Mouse (Mus musculus) neural tube, embryonic 14.5 days (tissue): ENCODE data around the gene Nelfcd. TPM values are rescaled to one million over a fixed set of nuclear protein-coding genes. Genes with fewer than 3 reads are reported as not detected.

ENCODE experiments used
- ATAC-seq: fragments of 200-750 bp; cut with Nextera tagmentation; 2 replicates; pipeline ENCODE4 v1.8.0; 2017; ENCODE audit warnings: low read depth, mild to moderate bottlenecking, moderate TSS enrichment, moderate library complexity
- H3K27ac ChIP-seq: fragments of 300-500 bp; sonication (generic); 2 replicates; pipeline ENCODE4 v1.5.1; 2014; ENCODE audit warnings: low read depth, mild to moderate bottlenecking, control low read depth, low read length, moderate library complexity, mixed read lengths
- H3K27me3 ChIP-seq: fragments of 300-500 bp; sonication (generic); 2 replicates; pipeline ENCODE4 v1.6.1; 2014; ENCODE audit warnings: low read length; ENCODE audit not compliant: control insufficient read depth, insufficient read depth
- H3K36me3 ChIP-seq: fragments of 300-500 bp; sonication (generic); 2 replicates; pipeline ENCODE4 v1.6.1; 2014; ENCODE audit warnings: low read length, mixed read lengths; ENCODE audit not compliant: control insufficient read depth, insufficient read depth
- H3K4me1 ChIP-seq: fragments of 300-500 bp; sonication (generic); 2 replicates; pipeline ENCODE4 v1.6.1; 2014; ENCODE audit warnings: low read length; ENCODE audit not compliant: control insufficient read depth, insufficient read depth
- H3K4me2 ChIP-seq: fragments of 300-500 bp; sonication (generic); 2 replicates; pipeline ENCODE4 v1.6.1; 2014; ENCODE audit warnings: mild to moderate bottlenecking, low read depth, low read length, control low read depth
- H3K4me3 ChIP-seq: fragments of 300-500 bp; sonication (generic); 2 replicates; pipeline ENCODE4 v1.5.1; 2014; ENCODE audit warnings: low read depth, low read length, control low read depth, mixed read lengths
- H3K9ac ChIP-seq: fragments of 300-500 bp; sonication (generic); replicated peaks from 2 replicates; pipeline ENCODE4 v1.6.1; 2014; ENCODE audit warnings: low read depth, mild to moderate bottlenecking, control low read depth, low read length, mixed read lengths
- H3K9me3 ChIP-seq: fragments of 300-500 bp; sonication (generic); 2 replicates; pipeline ENCODE4 v1.6.1; 2016; ENCODE audit warnings: low read length; ENCODE audit not compliant: control insufficient read depth
- WGBS: fragments of 180-500 bp; shearing (Covaris S2); extraction: QIAGEN DNeasy Blood & Tissue Kit; methylation state at CpG from one replicate; pipeline ENCODE4 v1.1.7; 2014; 5-methylcytosine and 5-hydroxymethylcytosine counted together
- polyA plus RNA-seq: library from polyadenylated mRNA; unstranded; fragments of >200 nt; fragmentation: Nextera tagmentation; extraction: Ambion mirVana; gene quantifications from 2 replicates; pipeline ENCODE4 v1.2.1, GENCODE M21; 2014

Gene Nelfcd
- polyA plus RNA-seq, 1 experiment from 2014 or later = 105 TPM

DNA sequence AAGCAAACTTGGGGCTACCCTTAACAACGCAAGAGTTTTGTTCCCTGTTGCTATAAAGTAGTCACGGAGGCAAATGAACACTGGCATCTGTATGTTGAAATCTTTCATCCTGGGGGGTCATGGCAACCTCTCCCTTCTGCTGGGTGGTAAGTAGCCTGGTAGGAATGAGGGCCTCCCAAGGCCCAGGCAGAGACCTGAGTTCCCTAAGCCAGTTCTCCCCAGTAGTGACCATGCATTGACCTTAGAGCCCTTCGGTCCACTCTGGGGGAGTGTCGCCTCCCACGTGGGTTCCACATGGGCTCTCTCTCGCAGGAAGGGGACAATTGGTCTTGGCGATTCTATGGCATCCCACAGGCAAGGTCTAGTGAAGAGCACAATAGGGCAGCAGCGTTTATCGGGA, 24.4 kb downstream of the Nelfcd start:
- Histone ChIP-seq H3K4me3 (no peak overlapping the region), H3K27ac (no peak overlapping the region), H3K4me1 (peaks cover 6% of the 10 kb centered on the region; the same call in 1 of the 2 replicates), H3K27me3 (no peaks in the 10 kb centered on the region), H3K36me3 (no peaks in the 10 kb centered on the region), H3K9me3 (no peaks in the 10 kb centered on the region), H3K9ac (no peak overlapping the region), H3K4me2 (no peak overlapping the region)
- no peak for ATAC-seq
- WGBS = 83% methylated on average over 9 of the region's 9 CpGs

GRCm38 (mm10) chr2:174441898-174442297, 26.3 kb downstream of the Nelfcd start:
- Histone ChIP-seq H3K27ac (no peak overlapping the region), H3K4me3 (no peak overlapping the region), H3K4me2 (no peak overlapping the region), H3K4me1 (peaks cover 6% of the 10 kb centered on the region; the same call in 1 of the 2 replicates), H3K36me3 (no peaks in the 10 kb centered on the region), H3K27me3 (no peaks in the 10 kb centered on the region), H3K9me3 (no peaks in the 10 kb centered on the region), H3K9ac (no peak overlapping the region)
- WGBS = 89% methylated on average over 4 of the region's 4 CpGs
- no peak for ATAC-seq

- 79% methylated on average over 9 of the region's 9 CpGs for WGBS
- no peak overlapping the region for H3K27ac ChIP-seq
- no peaks in the 10 kb centered on the region for H3K27me3 ChIP-seq
- no peaks in the 10 kb centered on the region for H3K36me3 ChIP-seq
- no peak overlapping the region for H3K4me3 ChIP-seq
- H3K4me1 ChIP-seq = peaks cover 6% of the 10 kb centered on the region; the same call in 1 of the 2 replicates
- H3K9me3 ChIP-seq = no peaks in the 10 kb centered on the region
- no peak overlapping the region for H3K9ac ChIP-seq
- ATAC-seq = no peak
- H3K4me2 ChIP-seq = no peak overlapping the region
Measured at GRCm38 (mm10) chr2:174442460-174442859, 26.9 kb downstream of the Nelfcd start.

DNA sequence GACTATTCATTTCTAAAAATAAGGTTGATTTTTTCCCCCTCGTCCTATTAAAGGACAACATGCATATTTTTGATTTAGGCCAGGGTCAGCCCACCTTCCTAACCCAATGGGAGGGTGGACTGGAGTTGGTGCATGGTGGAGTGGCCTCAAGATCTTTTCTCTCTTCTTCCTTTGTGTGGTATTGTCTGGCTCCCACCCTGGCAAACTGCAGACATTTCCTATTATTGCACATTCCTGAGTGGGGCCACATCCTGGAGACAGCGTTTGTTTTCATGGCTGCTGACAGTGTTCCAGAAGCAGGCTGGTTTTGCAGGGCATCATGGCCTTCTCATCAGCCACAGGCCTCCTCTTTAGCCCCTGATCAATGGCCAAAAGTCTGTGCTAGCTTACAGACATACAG, 27.4 kb downstream of the Nelfcd start:
- ATAC-seq = no peak
- WGBS = 56% methylated on average over 2 of the region's 2 CpGs

GRCm38 (mm10) chr2:174444359-174444758, 28.8 kb downstream of the Nelfcd start:
- no peak overlapping the region for H3K4me2 ChIP-seq
- no peaks in the 10 kb centered on the region for H3K36me3 ChIP-seq
- WGBS = 93% methylated on average over 7 of the region's 7 CpGs
- no peak for ATAC-seq
- H3K4me1 ChIP-seq = no peaks in the 10 kb centered on the region
- H3K4me3 ChIP-seq = no peak overlapping the region
- H3K9me3 ChIP-seq = no peaks in the 10 kb centered on the region
- no peak overlapping the region for H3K27ac ChIP-seq
- no peak overlapping the region for H3K9ac ChIP-seq
- H3K27me3 ChIP-seq = no peaks in the 10 kb centered on the region

More for the DNA sequence above, 27.4 kb downstream of the Nelfcd start:
- Histone ChIP-seq H3K4me2 (no peak overlapping the region), H3K4me1 (peaks cover 4% of the 10 kb centered on the region; the same call in 1 of the 2 replicates), H3K9me3 (no peaks in the 10 kb centered on the region), H3K9ac (no peak overlapping the region), H3K36me3 (no peaks in the 10 kb centered on the region), H3K4me3 (no peak overlapping the region), H3K27me3 (no peaks in the 10 kb centered on the region), H3K27ac (no peak overlapping the region)

DNA sequence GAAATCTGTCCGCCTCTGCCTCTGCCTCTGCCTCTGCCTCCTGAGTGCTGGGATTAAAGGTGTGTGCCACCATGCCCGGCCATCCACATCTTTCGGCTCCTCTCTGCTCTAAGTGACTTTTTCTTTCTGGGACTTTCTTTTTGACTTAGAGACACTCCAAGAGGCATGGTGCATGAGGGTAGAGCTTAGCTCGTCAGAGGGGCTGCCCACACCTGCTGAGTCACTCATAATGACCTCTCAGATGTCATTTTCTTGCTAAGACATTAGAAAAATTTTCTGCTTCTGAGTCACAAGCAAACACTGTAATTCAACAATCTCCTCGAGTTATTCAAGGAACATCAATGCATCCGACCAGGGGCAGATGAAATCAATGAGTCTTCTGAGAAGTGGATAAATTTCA, 29.4 kb downstream of the Nelfcd start:
- Histone ChIP-seq H3K4me2 (no peak overlapping the region), H3K9ac (no peak overlapping the region), H3K9me3 (no peaks in the 10 kb centered on the region), H3K36me3 (no peaks in the 10 kb centered on the region), H3K4me3 (no peak overlapping the region), H3K27me3 (no peaks in the 10 kb centered on the region), H3K27ac (no peak overlapping the region), H3K4me1 (no peaks in the 10 kb centered on the region)
- WGBS = 82% methylated on average over 6 of the region's 6 CpGs
- no peak for ATAC-seq

DNA sequence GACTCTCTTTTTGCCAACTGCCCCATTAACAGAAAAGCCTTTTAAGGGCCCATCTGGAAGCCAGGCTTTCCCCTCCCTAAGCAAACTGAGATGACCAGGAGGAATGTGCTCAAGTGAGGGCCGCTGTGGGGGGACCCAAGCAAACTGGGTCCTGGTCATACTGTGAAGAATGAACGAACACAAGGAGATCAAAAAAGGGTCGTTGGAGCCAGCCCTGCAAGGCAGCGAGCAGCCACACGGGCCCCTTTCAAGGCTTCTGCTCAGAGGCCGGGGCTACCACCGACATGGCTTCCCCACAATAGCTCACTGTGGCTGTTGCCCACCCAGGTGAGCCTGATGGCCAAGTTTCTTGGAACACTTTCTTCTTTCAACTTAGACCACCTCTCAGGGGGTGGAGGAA, 30.9 kb downstream of the Nelfcd start:
- H3K9me3 ChIP-seq = no peaks in the 10 kb centered on the region
- no peak overlapping the region for H3K4me2 ChIP-seq
- H3K4me3 ChIP-seq = no peak overlapping the region
- no peak overlapping the region for H3K27ac ChIP-seq
- WGBS = 60% methylated on average over 7 of the region's 7 CpGs
- no peak overlapping the region for H3K9ac ChIP-seq
- ATAC-seq = no peak
- no peaks in the 10 kb centered on the region for H3K27me3 ChIP-seq
- no peaks in the 10 kb centered on the region for H3K4me1 ChIP-seq
- H3K36me3 ChIP-seq = no peaks in the 10 kb centered on the region

- H3K36me3 ChIP-seq = no peaks in the 10 kb centered on the region
- H3K4me3 ChIP-seq = no peak overlapping the region
- no peak overlapping the region for H3K4me2 ChIP-seq
- H3K27ac ChIP-seq = no peak overlapping the region
- H3K27me3 ChIP-seq = no peaks in the 10 kb centered on the region
- no peaks in the 10 kb centered on the region for H3K4me1 ChIP-seq
- no peak overlapping the region for H3K9ac ChIP-seq
- 75% methylated on average over 8 of the region's 8 CpGs for whole genome bisulfite sequencing
- no peaks in the 10 kb centered on the region for H3K9me3 ChIP-seq
- ATAC-seq = no peak
Measured at GRCm38 (mm10) chr2:174446905-174447304, 31.3 kb downstream of the Nelfcd start.

DNA sequence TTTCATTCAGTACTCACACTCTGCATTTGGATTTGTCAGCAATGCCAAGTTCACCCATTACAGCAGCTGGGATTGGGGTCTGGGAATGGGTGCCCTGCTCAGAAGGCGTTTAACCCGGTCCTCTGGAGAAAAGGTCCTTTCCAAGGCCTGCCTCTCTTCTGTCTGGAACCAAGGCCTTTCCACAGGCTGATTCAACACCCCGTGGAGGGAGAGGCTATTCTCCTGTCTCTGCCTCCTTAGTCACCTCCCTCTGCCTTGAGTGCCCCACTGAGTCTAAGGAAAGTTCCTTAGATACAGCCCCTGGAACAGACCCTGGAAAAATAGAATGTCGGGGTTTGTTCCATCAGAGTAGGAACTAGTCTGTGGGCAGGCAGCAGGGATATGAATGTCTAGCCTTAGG, 32.8 kb downstream of the Nelfcd start:
- WGBS = 84% methylated on average over 4 of the region's 4 CpGs
- H3K27ac ChIP-seq = no peak overlapping the region
- H3K4me2 ChIP-seq = no peak overlapping the region
- ATAC-seq = no peak
- no peak overlapping the region for H3K4me3 ChIP-seq
- H3K4me1 ChIP-seq = no peaks in the 10 kb centered on the region
- H3K27me3 ChIP-seq = no peaks in the 10 kb centered on the region
- H3K9me3 ChIP-seq = no peaks in the 10 kb centered on the region
- no peak overlapping the region for H3K9ac ChIP-seq
- no peaks in the 10 kb centered on the region for H3K36me3 ChIP-seq

GRCm38 (mm10) chr2:174450353-174450752, 34.7 kb downstream of the Nelfcd start, which contains the start of gene Tubb1:
TSS of gene Tubb1 (plus strand) at chr2:174450695.
- H3K4me3 ChIP-seq = no peak within 1 kb of the TSS
- no peak for ATAC-seq
- no peak within 1 kb of the TSS for H3K4me2 ChIP-seq
- no peaks in the 10 kb centered on the region for H3K4me1 ChIP-seq
- no peaks in the 10 kb centered on the region for H3K36me3 ChIP-seq
- 77% methylated on average over 4 of the region's 4 CpGs for WGBS
- H3K9me3 ChIP-seq = no peaks in the 10 kb centered on the region
- H3K9ac ChIP-seq = no peak within 1 kb of the TSS
- no peak within 1 kb of the TSS for H3K27ac ChIP-seq
- H3K27me3 ChIP-seq = no peaks in the 10 kb centered on the region
